Mouse (Mus musculus) heart, embryonic 14.5 days (tissue): Measurements from ENCODE around the gene Myo15b. TPM values are rescaled to one million over a fixed set of nuclear protein-coding genes. Genes with fewer than 3 reads are reported as not detected.
A peak's percentile ranks its signal among the peaks of the same experiment; 100 is the strongest.

Experiments used
- ATAC-seq: fragments of 200-750 bp; cut with Nextera tagmentation; 2 replicates; pipeline ENCODE4 v1.8.0; 2017; ENCODE audit warnings: low read depth, moderate TSS enrichment; ENCODE audit not compliant: insufficient number of reproducible peaks, insufficient read depth, low FRiP score
- H3K27ac ChIP-seq, 2 experiments: fragments of 200-500 bp in 1 of 2; fragments of 300-500 bp in 1 of 2; sonication (generic) in 1 of 2; replicated peaks in 1 of 2; 2 replicates each; pipeline ENCODE4 v1.5.1; 2012 to 2014; ENCODE audit warnings: low read depth in 2 of 2, low read length in 2 of 2, control low read depth in 1 of 2, mild to moderate bottlenecking in 1 of 2, mixed read lengths in 1 of 2; ENCODE audit not compliant: control insufficient read depth in 1 of 2, insufficient read depth in 1 of 2
- H3K27me3 ChIP-seq: fragments of 300-500 bp; sonication (generic); 2 replicates; pipeline ENCODE4 v1.6.1; 2014; ENCODE audit warnings: mild to moderate bottlenecking, low read length, control low read depth; ENCODE audit not compliant: control insufficient read depth, insufficient read depth
- H3K36me3 ChIP-seq: fragments of 300-500 bp; sonication (generic); 2 replicates; pipeline ENCODE4 v1.6.1; 2014; ENCODE audit warnings: mild to moderate bottlenecking, control low read depth, low read length, mixed read lengths; ENCODE audit not compliant: control insufficient read depth, insufficient read depth
- H3K4me1 ChIP-seq, 2 experiments: fragments of 200-500 bp in 1 of 2; fragments of 300-500 bp in 1 of 2; sonication (generic) in 1 of 2; 2 replicates each; pipeline ENCODE4 v1.6.1; 2012 to 2014; ENCODE audit warnings: low read length in 2 of 2, control low read depth in 1 of 2, mixed read lengths in 1 of 2; ENCODE audit not compliant: control insufficient read depth in 2 of 2, insufficient read depth in 2 of 2
- H3K4me2 ChIP-seq: fragments of 300-500 bp; sonication (generic); 2 replicates; pipeline ENCODE4 v1.6.1; 2014; ENCODE audit warnings: mild to moderate bottlenecking, low read length
- H3K4me3 ChIP-seq, 2 experiments: fragments of 200-500 bp in 1 of 2; fragments of 300-500 bp in 1 of 2; sonication (generic) in 1 of 2; 2 replicates each; pipeline ENCODE4 v1.5.1; 2012 to 2014; ENCODE audit warnings: low read length in 2 of 2, mild to moderate bottlenecking in 2 of 2, control low read depth in 1 of 2, low read depth in 1 of 2, moderate library complexity in 1 of 2; ENCODE audit not compliant: control insufficient read depth in 1 of 2, insufficient read depth in 1 of 2
- H3K9ac ChIP-seq: fragments of 300-500 bp; sonication (generic); 2 replicates; pipeline ENCODE4 v1.6.1; 2014; ENCODE audit warnings: mild to moderate bottlenecking, low read length
- H3K9me3 ChIP-seq: fragments of 300-500 bp; sonication (generic); 2 replicates; pipeline ENCODE4 v1.6.1; 2016; ENCODE audit warnings: low read length, control low read depth; ENCODE audit not compliant: control insufficient read depth
- WGBS: fragments of 180-500 bp; shearing (Covaris S2); extraction: QIAGEN DNeasy Blood & Tissue Kit; methylation state at CpG from one replicate; pipeline ENCODE4 v1.1.7; 2014; 5-methylcytosine and 5-hydroxymethylcytosine counted together
- polyA plus RNA-seq: library from polyadenylated mRNA; unstranded; fragments of >200 nt; fragmentation: Nextera tagmentation; extraction: Ambion mirVana; gene quantifications from 2 replicates; pipeline ENCODE4 v1.2.1, GENCODE M21; 2014

Myo15b gene
- polyA plus RNA-seq, 1 experiment from 2014 or later = 0.22 TPM

- Histone ChIP-seq H3K36me3 (peaks cover 13% of the 10 kb centered on the region; the same call in 1 of the 2 replicates), H3K27me3 (no peaks in the 10 kb centered on the region), H3K4me2 (peak within 1 kb of the TSS; percentile 72), H3K9me3 (no peaks in the 10 kb centered on the region), H3K9ac (peak within 1 kb of the TSS; percentile 73), H3K4me1 (peaks cover 54 to 63% of the 10 kb centered on the region in 2 experiments), H3K27ac (peak within 1 kb of the TSS; percentile 98 to 99), H3K4me3 (peak within 1 kb of the TSS; percentile 42 to 48)
- 22% methylated on average over 16 of the region's 16 CpGs for WGBS
- ATAC-seq = peak; percentile 65
Observed at GRCm38 (mm10) chr11:115899486-115900266, 41.5 kb downstream of the Myo15b start, which contains the start of gene Smim5. Gene Smim5 (plus strand): TSS chr11:115899966.

- Histone ChIP-seq H3K9ac (peak overlapping the region; percentile 73), H3K4me2 (peak overlapping the region; percentile 72), H3K36me3 (peaks cover 10% of the 10 kb centered on the region; the same call in 1 of the 2 replicates), H3K4me1 (peaks cover 64 to 72% of the 10 kb centered on the region in 2 experiments), H3K4me3 (peak overlapping the region; percentile 42 to 48), H3K9me3 (no peaks in the 10 kb centered on the region), H3K27ac (peak overlapping the region; percentile 98 to 99), H3K27me3 (no peaks in the 10 kb centered on the region)
- WGBS = 52% methylated on average over 8 of the region's 8 CpGs
- ATAC-seq = no peak
Observed at GRCm38 (mm10) chr11:115900561-115901337, 42.5 kb downstream of the Myo15b start.

GRCm38 (mm10) chr11:115901338-115902161, 43.3 kb downstream of the Myo15b start:
- peaks cover 17% of the 10 kb centered on the region for H3K36me3 ChIP-seq
- H3K4me2 ChIP-seq = peak overlapping the region; percentile 72

GRCm38 (mm10) chr11:115902177-115902576, 44.0 kb downstream of the Myo15b start:
- peak overlapping the region; percentile 73 for H3K9ac ChIP-seq
- 29% methylated on average over 5 of the region's 5 CpGs for WGBS
- peak overlapping the region; percentile 72 for H3K4me2 ChIP-seq
- ATAC-seq = peak; percentile 23
- peaks cover 68 to 76% of the 10 kb centered on the region in 2 experiments for H3K4me1 ChIP-seq
- no peak overlapping the region for H3K4me3 ChIP-seq
- no peaks in the 10 kb centered on the region for H3K9me3 ChIP-seq
- H3K36me3 ChIP-seq = peaks cover 23% of the 10 kb centered on the region
- peak overlapping the region; percentile 98 to 99 for H3K27ac ChIP-seq
- no peaks in the 10 kb centered on the region for H3K27me3 ChIP-seq

More at GRCm38 (mm10) chr11:115901338-115902161, 43.3 kb downstream of the Myo15b start:
- WGBS = 61% methylated on average over 9 of the region's 9 CpGs
- Histone ChIP-seq H3K9me3 (no peaks in the 10 kb centered on the region), H3K27me3 (no peaks in the 10 kb centered on the region), H3K9ac (peak overlapping the region; percentile 73), H3K27ac (peak overlapping the region; percentile 98 to 99), H3K4me3 (peak overlapping the region; percentile 42 to 48; a peak in 3 of 4 replicates), H3K4me1 (peaks cover 68 to 76% of the 10 kb centered on the region in 2 experiments)
- ATAC-seq = no peak

GRCm38 (mm10) chr11:115902831-115903230, 44.6 kb downstream of the Myo15b start:
- Histone ChIP-seq H3K4me2 (peak overlapping the region; percentile 72), H3K36me3 (peaks cover 26% of the 10 kb centered on the region), H3K27me3 (no peaks in the 10 kb centered on the region), H3K9me3 (no peaks in the 10 kb centered on the region), H3K4me3 (no peak overlapping the region), H3K27ac (peak overlapping the region; percentile 98 to 99), H3K9ac (peak overlapping the region; percentile 73), H3K4me1 (peaks cover 68 to 76% of the 10 kb centered on the region in 2 experiments)
- ATAC-seq = no peak
- WGBS = 64% methylated on average over 1 of the region's 1 CpGs

- ATAC-seq = peak; percentile 85
- H3K27me3 ChIP-seq = no peaks in the 10 kb centered on the region
- peak overlapping the region; percentile 98 to 99 for H3K27ac ChIP-seq
- H3K4me3 ChIP-seq = no peak overlapping the region
- peak overlapping the region; percentile 72 for H3K4me2 ChIP-seq
- H3K9ac ChIP-seq = peak overlapping the region; percentile 73
- H3K4me1 ChIP-seq = peaks cover 65 to 73% of the 10 kb centered on the region in 2 experiments
- H3K36me3 ChIP-seq = peaks cover 34% of the 10 kb centered on the region
- H3K9me3 ChIP-seq = no peaks in the 10 kb centered on the region
- 27% methylated on average over 11 of the region's 11 CpGs for WGBS
Observed at GRCm38 (mm10) chr11:115903384-115904230, 45.4 kb downstream of the Myo15b start.
